Mouse (Mus musculus): ENCODE data around the gene Creb3l1.

The Creb3l1 gene

DNA sequence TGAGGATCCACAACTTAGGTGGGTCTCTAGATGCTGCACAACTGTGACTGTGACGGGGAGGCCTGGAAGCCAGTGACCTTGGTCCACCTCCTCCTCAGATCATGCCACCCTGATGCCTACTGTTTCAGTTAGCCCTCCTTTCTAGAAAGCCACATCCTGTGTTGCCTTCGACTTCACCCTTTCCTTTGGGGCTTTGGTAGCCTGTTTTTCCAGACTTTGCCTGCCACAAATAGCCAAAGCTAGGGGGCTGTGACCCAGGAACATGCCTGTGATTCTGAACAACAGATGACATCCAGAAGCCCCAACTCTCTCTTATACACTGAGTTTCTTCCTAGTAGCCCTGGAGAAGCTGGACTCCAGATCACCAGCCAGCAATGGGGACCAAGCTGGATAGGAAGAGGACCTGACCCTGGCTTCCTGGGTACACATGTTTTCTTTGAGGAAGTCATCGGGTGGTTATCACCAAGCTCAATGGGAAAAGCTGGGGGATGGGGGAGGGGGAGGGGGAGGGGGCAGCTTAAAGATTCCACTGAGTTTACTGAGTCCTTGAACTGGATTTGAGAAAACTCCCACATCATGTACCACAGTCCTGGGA, 59.6 kb downstream of the Creb3l1 start:
- no peak for DNase-seq (ENCODE audit: low spot score in 2 of 2)

DNA sequence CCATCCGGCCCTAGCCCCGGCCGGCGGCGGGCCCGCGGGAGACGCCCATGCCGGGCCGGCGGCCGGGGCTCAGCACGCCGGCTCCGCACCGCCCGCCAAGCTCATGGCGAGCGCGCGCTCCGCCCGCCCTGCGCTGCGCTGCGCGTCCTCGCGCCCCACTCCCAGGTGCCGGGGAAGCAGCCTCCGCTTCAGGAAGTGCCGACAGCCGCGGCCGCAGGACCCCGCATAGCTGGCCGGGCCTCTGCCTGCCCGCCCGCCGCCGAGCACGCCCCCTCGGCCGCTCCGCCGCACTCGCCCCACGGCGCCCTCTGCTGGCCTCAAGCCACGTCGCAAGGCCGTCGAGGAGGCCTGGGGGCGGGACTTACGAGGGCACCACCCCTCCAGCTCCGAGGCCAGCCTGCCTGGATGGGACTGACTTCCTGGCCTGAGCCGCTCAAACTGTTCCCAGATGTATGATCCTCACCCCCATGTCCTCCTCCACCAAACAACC, 60.8 kb downstream of the Creb3l1 start:
- DNase-seq (ENCODE audit: low spot score in 2 of 2), result peak; percentile 96 to 97

DNA sequence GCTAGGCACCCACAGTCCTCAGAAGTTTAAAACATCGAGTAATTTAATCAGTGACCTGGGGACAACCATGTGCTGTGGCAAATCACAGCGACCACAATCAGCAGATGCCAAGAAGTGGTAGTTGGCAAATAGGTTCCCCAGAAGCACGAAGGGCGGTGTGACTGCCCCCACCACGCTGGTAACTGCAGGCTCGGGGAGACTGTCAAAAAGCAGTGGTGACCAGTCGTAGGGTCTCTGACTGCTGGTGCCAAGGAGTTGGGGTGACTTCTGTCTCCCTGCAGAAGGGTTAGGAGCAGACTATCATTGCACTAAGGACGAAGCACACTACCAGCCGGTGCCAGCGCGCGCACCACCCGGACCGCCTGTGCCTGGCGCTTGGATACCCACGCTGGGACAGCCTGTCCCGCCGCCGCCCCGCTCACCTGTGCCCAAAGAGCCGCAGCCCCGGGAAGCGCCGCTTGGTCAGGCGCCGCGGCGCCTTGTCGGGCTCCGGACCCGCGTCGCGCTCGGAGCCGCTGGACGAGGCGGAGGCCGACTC, 61.4 kb downstream of the Creb3l1 start:
- DNase-seq (ENCODE audit: low spot score in 2 of 2), result no peak

DNA sequence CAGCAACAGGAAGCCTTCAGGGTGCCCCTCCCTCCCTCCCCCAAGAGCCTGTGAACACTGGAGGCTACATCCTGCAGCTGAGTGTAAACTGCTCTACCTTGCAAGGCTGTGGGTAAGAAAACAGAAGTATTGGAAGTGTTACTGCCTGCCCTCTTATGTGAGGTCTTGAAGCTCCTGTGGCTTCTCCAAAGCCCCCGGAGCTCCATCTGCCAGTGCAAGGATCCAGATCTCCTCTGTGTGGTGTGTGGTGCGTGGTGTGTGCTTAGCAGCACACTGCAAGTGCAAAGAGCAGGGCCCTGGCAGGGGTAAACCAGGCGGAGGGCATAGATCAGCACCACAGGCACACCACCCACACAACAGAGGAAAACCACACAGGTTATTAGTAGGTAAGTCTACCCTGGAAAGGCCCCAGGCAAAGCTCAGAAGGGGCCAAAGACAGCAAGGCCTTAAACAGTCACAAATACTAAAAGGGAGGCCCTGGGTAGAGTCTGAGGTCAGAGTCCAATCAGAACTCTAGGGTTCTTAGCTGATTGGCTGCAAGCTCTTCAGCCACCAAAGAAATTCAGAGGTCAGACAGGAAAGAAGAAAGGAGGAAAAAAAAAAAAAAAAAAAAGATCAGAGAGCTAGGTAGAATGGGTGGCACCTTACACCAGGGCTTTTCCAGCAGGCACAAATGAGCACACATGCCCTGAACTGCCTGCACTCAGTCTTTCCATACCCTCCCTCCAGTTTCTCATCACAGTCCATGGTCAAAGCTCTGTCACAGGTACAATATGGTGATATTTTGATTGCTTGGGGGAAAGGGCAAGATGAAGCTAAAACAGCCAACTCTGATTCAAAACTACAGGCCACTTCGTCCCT, 62.2 kb downstream of the Creb3l1 start:
- DNase-seq (ENCODE audit: low spot score in 2 of 2), result no peak

DNA sequence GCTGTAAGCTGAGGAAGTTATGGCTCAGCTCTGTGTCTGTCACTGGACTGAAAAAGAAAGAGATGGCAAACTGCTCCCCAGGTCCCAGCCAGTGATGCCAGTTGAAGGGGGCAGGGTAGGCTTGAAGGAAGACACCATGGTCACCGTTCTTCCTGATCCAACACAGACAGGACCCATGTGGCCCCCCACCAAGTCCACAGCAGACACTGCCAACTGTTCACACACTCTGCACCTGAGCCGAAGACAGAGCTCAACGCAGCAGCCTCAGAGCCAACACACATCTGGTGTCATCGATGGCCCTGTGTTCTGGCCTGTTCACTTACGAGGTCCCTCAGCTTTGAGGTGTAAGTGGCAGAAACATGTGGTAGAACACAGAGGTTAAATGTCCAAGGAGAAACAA, 63.8 kb downstream of the Creb3l1 start:
- DNase-seq (ENCODE audit: low spot score in 2 of 2), result no peak

DNA sequence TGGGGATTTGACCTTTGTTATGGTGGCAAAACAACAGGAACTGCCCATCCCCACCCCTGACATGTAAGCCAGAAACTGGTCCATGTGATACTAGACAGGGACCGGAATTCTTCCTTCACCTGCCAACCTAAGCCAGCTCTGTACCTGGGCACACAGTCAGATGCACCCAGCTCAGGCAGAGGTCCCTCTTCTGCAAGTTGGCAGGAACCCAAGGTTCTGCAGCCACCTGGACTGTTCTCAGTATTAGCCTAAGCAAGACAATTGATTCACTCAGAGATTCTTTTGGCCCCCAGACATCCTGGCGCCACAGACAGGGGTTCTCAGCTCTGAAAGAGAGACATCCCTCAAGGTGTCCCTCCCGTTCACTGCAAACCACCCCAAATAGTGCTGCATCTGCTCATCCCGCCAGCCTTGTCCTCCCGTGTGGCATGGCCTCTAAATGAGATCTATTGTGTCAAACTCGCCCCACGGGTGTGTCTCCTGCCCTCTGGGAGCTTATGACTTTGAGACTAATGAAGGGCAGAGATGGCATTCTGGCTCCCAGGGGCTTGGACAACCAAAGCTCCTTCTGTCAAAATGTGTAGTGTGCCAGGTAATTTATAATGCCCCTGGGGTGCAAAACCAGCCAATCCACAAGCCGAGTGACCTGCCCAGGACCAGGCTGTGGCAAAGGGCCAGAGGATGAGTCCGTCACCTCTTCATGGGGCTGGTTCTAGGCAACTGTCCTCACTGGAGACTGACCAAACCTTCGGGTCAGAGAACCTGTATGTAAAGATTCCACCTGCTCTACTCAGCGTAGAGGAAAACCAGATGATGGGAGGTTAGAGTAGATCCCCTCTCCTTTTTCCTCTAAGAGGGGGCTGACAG, 64.5 kb downstream of the Creb3l1 start:
- no peak for DNase-seq (ENCODE audit: low spot score in 2 of 2)

DNA sequence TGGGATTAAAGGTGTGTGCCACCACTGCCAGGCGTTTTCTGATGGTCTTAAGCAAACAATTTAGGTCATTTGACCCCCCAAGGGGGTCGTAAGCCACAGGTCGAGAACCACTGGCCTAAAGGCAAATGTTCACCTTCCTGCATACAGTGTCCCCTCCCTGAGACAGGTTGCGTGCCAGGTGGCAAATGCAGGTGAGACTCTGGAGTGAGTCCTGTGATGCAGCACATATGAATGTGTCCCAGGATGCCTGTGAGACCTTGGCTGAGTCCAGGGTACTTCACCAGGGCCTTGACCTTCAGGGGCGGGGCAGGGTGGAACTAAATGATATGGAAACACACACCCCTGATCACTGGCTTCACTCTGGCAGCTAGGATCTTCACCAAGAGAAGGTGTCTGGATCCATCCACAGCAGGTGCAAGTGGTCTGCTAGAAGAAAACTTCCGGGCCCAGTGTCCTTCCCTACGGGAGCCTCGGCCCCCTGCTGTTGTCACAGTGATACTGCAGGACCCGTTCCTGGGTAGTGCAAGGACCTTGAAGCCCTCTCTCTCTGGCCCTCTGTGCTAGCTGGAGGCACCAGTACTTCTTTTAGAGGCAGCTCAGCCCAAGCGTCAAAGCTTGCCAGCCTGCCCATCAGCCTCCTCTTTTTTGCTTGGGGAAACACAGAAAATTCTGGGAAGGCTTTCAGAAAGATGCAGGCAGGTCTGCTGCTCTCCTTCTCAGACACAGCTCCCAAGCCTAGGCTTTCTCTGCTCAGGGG, 65.4 kb downstream of the Creb3l1 start:
- DNase-seq (ENCODE audit: low spot score in 2 of 2), result no peak

DNA sequence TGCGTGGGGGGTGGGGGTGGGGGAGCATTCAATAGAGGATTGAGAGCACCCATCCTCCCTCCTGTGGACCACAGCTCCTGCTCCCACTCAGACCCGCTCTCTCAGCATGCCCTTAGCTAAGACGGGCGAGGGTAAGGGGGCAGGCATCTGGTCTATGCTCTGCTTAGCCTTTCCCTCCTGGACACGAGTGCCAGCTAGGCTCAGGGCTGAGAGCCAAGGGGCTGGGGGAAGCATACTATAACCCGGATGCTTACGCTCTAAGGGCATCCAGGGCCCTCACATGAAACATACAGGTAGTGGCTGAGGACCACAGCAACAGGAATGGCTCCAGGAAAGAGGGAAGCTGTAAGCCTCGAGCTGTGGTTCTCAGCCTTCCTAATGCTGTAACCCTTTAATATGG, 66.3 kb downstream of the Creb3l1 start:
- DNase-seq (ENCODE audit: low spot score in 2 of 2), result no peak

DNA sequence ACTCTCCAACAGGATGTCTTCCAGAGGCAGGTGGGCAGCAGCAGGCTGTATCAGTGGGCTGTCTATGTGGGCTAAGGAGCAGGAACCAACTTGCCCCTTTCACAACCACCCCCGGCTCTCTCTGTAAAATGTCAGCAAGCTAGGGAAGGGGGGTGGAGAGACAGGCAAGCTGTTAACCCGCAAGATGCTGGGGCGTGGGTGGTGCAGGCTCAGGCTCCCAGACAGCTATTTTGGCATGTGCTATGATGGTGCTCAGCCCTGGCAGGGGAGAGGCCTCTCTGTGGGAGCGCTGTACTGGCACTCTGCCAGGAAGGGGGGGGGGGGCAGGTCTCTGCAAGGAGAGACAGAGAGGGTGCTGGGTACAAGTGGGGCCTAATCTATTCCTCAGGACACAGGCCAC, 67.2 kb downstream of the Creb3l1 start:
- no peak for DNase-seq (ENCODE audit: low spot score in 2 of 2)

DNA sequence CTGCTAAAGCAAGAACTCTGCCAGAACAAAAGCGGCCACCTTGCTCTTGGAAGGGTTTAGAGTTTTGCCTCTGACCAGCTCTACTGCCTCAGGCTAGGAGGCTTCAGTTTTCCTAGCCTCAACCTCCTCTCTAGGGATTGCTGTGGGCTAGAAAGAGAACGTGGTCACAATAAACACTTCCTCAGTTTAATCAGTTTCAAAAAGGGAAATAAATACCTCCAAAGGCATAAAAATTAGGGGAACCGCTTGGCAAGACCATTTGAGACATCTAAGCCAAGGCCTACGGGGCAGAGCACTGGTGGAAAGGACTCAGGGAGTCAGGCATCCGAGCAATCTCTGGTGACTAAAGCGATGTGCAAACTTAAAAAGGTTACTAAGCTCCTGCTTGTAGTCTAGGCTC, 68.4 kb downstream of the Creb3l1 start:
- DNase-seq (ENCODE audit: low spot score in 2 of 2), result no peak

DNA sequence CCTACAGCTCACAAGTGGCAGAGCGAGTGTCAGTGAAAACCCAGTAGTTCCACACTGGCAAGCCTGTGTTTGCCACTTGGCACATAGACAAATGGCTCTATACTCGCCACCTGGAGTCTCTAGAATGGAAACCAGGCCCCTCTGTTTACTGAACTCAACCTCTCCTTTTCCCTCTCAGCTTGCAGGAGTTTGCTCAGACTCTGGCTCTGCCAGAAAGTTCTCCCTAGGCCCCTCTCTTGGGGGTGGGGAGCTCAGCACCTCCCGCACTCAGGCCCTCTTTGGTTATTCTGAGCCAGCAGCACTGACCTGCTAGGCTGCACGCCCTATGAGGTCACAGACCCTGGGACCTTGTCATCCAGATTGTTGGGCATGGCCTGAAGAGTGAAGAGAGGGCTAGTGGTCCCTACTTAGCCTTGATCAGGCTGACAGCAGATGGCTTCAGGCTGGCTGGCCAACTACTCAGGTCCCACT, 69.1 kb downstream of the Creb3l1 start:
- no peak for DNase-seq (ENCODE audit: low spot score in 2 of 2)

DNA sequence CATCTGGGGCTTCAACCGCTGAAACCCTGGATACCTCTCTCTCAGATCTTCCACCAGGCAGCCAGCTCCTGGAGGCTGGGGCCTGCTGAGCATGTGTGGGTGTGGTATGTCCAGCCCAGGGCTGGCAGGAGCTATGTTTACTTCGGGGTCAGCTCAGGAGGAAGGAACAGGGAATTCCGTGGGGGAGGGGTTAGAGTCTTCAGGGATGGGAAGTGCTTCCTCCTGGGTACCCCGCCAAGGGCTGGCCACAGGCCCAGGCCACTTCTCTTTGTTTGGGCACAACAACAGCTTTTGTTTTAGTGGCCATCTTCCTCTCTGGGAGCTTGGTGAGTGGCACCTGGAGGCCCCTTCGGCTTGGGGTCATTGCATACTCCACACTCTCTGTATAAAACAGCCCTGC, 70.5 kb downstream of the Creb3l1 start:
- DNase-seq (ENCODE audit: low spot score in 2 of 2), result peak; percentile 85 to 90

DNA sequence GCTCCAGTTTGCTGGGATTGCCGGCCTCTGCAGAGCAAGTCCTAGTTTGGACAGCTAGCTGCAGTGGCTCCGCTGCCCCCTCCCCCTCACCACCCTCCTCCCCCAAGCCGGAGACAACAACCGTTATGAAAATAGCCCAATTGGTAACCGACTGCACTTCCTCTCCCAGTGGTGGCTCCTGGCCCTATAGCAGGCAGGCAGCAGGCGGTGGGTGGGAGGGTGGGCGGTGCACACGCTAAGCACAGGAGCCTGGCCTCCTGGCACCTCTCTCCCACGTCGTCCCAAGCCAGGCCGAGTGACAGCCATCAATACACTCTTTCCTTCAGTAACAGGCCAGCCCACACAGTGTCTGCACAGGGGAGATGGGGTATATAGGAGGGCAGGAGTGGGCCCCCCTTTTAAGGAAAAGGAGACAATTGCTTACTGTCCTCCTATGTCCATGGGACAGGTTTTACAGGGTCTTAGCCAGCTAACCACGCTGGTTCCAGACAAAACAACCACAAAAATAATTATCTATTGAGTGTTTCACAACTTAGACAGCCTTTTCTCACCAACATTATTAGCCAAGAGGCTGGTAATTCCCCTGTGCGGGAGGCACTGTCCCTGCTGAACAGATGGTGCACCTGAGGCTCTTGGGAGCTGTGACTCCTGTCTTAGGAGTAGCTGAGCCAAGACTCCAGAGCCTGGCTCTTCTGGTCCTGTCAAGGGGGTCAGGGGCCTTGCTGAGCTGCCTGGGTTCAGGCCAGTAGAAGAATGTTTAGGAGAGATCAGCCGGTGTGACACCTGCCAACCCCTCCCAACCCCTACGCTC, 73.8 kb downstream of the Creb3l1 start:
- peak; percentile 56 to 74 for DNase-seq (ENCODE audit: low spot score in 2 of 2)

DNA sequence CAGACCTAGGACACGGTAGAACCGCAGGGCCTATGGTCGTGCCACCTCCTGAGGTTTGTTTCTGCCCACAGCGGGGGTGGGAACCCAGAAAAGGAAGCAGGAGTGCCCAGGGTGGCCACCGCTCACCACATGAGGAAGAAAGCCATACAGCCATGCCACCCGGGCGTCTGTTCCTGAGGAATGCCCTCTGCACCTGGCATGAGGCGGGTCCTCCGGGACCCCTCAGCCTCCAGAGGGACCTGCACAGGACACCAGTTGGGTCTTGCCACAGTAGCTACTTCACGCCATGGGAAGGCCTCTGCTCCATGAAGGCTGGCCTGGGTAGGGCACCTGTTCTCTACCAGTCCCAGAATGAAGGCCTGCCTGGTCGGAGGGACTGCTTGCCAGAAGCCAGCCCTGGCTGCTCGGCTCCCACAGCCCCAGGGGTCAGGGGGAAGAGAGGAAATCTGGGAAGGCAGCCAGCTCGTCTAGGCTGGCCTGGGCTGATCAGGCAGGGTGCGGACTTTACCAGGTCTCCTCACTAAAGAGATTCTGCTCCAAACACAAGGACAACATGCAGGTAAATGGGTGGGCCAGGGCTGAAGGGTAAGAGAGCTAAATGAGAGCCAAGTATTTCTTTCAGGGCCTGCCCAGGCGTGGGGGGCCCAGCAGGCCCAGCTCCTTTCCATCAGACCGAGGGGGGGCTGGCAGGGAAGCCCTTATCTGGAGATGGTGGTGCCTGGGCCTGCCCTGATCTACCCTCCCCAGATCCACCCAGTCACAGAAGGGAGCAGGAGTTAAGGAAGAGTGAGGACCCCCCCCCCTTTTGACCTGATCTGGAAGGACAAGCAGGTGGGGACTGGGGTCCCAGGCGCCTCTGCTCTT, 74.7 kb downstream of the Creb3l1 start:
- peak; percentile 60 to 68 for DNase-seq (ENCODE audit: low spot score in 2 of 2)

DNA sequence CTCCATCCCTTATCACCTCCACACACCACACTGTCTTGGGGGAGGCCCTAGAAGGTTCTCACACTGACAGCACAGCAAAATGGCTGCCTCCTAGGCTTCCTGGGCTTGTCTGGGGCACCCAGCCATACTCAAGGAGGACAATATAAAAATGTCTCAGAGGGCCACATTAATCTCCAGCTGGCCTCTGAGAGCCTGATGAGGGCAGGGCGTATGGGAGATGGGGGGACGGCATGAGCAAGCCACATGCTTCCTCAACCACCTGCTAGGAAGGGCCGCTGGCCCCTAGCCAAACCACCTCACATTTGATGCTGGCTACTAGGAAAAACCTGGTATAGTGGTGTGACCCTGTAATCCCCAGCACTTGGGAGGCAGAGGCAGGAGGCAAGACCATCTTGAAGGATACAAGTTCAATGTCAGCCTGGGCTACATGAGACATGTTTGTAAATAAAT, 75.5 kb downstream of the Creb3l1 start:
- DNase-seq (ENCODE audit: low spot score in 2 of 2), result no peak

DNA sequence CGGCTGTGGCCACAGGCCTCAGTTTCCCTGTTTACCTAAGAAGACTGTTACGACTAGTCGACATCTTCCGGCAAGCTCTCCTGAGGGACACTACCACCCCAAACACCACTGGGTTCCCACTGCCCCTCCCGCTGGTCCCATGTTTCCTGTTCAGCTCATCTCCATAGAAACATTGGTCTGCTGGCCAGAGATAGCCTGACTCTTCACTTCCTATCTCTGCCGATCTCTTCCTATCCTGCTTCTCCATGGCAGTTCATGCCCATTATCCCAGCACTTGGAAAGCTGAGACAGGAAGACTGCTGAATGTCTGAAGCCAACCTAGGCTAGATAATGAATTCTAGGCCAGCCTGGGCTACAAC, 76.2 kb downstream of the Creb3l1 start:
- DNase-seq (ENCODE audit: low spot score in 2 of 2), result peak in 1 of 2 experiments; percentile 46

DNA sequence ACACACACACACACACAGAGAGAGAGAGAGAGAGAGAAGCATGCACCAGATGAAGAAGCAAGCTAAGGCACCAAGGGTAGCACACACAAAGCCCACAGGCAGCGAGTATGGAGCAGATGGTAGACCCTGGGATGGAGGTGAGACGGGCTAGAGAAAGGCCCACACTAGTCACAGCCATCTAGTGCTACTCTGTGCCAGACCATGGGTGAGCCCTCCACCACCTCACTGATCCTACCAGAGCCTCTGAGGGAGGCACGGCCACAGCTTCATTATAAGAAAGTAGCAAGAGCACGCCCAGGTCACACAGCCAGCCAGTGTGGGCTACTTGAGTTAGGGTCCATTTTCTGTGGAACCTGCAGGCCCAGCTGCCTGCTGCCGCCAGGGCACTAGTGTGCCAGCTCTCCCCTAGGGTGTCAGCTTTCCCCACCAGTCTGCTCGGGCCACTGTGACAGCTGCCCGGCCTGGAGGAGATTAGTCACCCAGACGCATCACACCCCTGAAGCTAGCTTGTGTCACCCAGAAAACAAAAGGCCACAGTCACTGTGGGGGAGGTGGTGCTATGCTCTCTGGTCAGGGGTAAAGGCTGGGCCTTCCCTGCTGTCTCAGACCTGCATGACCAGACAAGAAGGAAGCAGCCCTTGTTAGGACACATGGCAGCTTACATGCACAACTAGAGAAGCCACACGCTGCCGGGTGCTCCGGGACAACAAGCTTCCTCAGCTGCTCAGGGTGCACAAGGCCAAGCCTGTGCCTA, 76.7 kb downstream of the Creb3l1 start:
- DNase-seq (ENCODE audit: low spot score in 2 of 2), result peak in 1 of 2 experiments; percentile 57

DNA sequence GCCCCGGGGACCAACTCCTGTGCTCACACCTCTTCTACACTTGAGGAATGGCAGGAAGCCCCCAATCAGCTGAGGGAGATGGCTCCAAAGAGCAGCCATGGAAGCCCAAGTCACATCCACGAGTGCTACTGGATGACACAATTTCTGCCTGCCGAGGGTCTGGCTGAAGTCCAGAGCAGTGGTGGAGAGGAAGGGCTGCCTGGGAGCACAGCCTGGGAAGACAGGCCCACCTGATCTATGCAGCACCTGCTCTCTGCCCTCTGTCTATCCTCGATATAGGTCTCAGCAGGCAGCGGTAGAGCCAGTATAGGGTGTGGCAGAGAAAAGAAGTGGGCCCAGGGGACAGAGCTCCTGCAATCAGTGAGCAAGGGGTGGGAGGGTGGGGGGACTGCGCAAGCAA, 77.5 kb downstream of the Creb3l1 start:
- DNase-seq (ENCODE audit: low spot score in 2 of 2), result no peak

DNA sequence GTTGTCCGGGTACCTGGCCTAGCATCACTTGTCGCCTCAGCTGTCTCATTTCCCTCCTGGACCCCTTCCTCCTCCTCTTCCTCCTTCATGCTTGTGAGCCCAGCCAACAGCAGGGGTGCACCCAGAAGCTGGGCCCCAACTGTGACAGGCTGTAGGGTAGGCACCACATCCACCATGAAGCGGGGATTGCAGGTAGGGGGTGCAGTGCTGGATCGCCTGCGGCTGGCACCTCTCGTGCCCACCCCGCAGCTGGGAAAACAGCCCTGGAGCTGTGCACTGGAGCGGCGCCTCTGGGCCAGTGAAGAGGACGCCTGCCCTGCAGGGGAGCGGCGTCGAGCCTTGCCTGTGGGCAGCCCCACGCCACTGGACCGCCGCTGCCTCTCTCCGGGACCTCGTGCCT, 78.8 kb downstream of the Creb3l1 start, which contains the start of gene Gm9821:
TSS of gene Gm9821 (plus strand) at position 221 of the 400 bp plus-strand sequence.
- DNase-seq (ENCODE audit: low spot score in 2 of 2), result no peak
